Mouse (Mus musculus) kidney, adult 2 months (tissue): Measurements from ENCODE around the gene Foxp1.

Experiments
- CTCF ChIP-seq: fragments of 200-500 bp; conservative IDR thresholded peaks from 2 replicates; pipeline ENCODE4 v1.5.1; 2011; ENCODE audit warnings: low read depth, mild to moderate bottlenecking, control low read depth, low read length, moderate library complexity, mixed read lengths; ENCODE audit not compliant: insufficient read depth, insufficient read length
- POLR2A ChIP-seq: fragments of 200-500 bp; IDR thresholded peaks from one replicate; pipeline ENCODE4 v1.6.1; 2011; ENCODE audit warnings: low read depth, low read length, control low read depth

DNA sequence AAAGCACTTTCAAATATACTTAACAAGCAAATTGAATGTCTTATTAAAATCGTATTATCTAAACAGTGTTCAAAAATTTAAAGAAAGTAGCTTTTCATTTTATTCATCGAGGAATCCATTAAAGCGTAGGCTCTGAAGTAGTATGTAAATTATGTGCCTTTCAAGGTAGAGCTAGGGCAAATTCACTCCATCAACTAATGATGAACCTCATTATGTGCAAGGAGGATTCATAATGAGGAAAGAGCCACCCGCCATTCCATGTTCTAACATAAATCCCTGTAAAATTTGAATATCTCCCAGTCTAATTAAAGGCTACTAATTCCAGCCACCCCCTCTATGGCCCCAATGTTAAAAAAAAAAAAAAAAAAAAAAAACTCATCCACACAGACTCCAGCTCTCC, 319.7 kb downstream of the Foxp1 start:
- TF ChIP-seq CTCF (no peak), POLR2A (no peak)
